In the genomic region with DNA sequence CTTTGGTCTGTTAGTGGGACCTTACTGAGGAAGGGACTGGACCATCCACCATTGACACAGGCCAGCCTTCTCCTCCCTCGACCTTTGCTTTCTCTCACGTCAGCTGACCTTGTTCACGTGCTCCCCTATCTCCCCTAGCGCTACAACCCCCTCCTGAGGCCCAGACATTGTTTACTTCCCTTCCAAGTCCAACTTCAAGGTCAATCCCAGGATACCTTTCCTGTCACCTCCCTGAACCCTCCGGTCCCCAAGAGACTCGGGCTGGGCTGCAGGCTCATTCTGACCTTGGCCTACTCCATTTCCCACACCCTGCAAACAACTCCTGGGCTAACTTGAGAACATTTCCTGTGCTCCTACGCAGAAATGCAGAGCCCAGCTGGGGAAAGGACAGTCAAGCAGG, we compare ENCODE assay signal across 10 mouse cellular contexts.
DNase-seq lines count a peak whose midpoint lies in the region; ATAC-seq and TF ChIP-seq lines count a peak whose summit lies in the region.
"Had no signal": no experiment of that assay in that cellular context is flagged by ENCODE, and none has a peak within 500 bp of the region (broad histone marks: within the 10 kb centered on the region; RNA-seq: fewer than 3 reads in every experiment).

No protein-coding gene starts in this region.

- peak overlapping the region; percentile 67 for H3K27ac ChIP-seq in layer of hippocampus, adult 2 months
- no peak overlapping the region for H3K27ac ChIP-seq in heart, embryonic 11.5 days (ENCODE audit: low read depth, low read length)
- no peak overlapping the region for H3K27ac ChIP-seq in limb, embryonic 11.5 days (replicated peaks; ENCODE audit: low read depth, low read length)
- no peak overlapping the region for H3K27ac ChIP-seq in midbrain, postnatal 0 days (ENCODE audit: low read depth, low read length)
- H3K27ac ChIP-seq: limb, embryonic 15.5 days had no signal

- H3K4me2 ChIP-seq in heart, embryonic 11.5 days = no peak overlapping the region
- H3K4me2 ChIP-seq in limb, embryonic 11.5 days (ENCODE audit: low read depth, severe bottlenecking) = no peak overlapping the region
- no peak overlapping the region for H3K4me2 ChIP-seq in midbrain, postnatal 0 days (ENCODE audit: low read depth, low read length, poor library complexity, severe bottlenecking)
- H3K4me2 ChIP-seq: limb, embryonic 15.5 days had no signal

- no peaks in the 10 kb centered on the region for H3K36me3 ChIP-seq in heart, embryonic 11.5 days (ENCODE audit: control insufficient read depth, insufficient read depth, low read length)
- no peaks in the 10 kb centered on the region for H3K36me3 ChIP-seq in limb, embryonic 11.5 days (ENCODE audit: control insufficient read depth, insufficient read depth, low read length)
- no peaks in the 10 kb centered on the region for H3K36me3 ChIP-seq in midbrain, postnatal 0 days (ENCODE audit: insufficient read depth, low read length)
- H3K36me3 ChIP-seq: limb, embryonic 15.5 days had no signal

- H3K9ac ChIP-seq in heart, embryonic 11.5 days (ENCODE audit: low read depth, low read length) = no peak overlapping the region
- no peak overlapping the region for H3K9ac ChIP-seq in limb, embryonic 11.5 days (ENCODE audit: low read length)
- H3K9ac ChIP-seq in midbrain, postnatal 0 days (replicated peaks; ENCODE audit: low read length, poor library complexity, severe bottlenecking) = no peak overlapping the region
- H3K9ac ChIP-seq: limb, embryonic 15.5 days had no signal

- TF ChIP-seq CTCF in layer of hippocampus, adult 2 months (conservative IDR thresholded peaks at IDR 0.05) = no peak
- TF ChIP-seq CTCF in midbrain, postnatal 0 days (IDR thresholded peaks at IDR 0.05) = no peak

- H3K4me3 ChIP-seq in layer of hippocampus, adult 2 months = no peak overlapping the region
- no peak overlapping the region for H3K4me3 ChIP-seq in heart, embryonic 11.5 days (ENCODE audit: low read depth, low read length)
- H3K4me3 ChIP-seq in limb, embryonic 11.5 days (ENCODE audit: low read depth, low read length) = no peak overlapping the region
- no peak overlapping the region for H3K4me3 ChIP-seq in midbrain, postnatal 0 days (ENCODE audit: low read depth, low read length)
- H3K4me3 ChIP-seq: limb, embryonic 15.5 days had no signal

- no peaks in the 10 kb centered on the region for H3K9me3 ChIP-seq in heart, embryonic 11.5 days (replicated peaks; ENCODE audit: control insufficient read depth, low read length)
- H3K9me3 ChIP-seq in limb, embryonic 11.5 days (ENCODE audit: control insufficient read depth, low read length) = no peaks in the 10 kb centered on the region
- no peaks in the 10 kb centered on the region for H3K9me3 ChIP-seq in midbrain, postnatal 0 days (ENCODE audit: low read length)
- H3K9me3 ChIP-seq: limb, embryonic 15.5 days had no signal

- H3K4me1 ChIP-seq in heart, embryonic 11.5 days (ENCODE audit: control insufficient read depth, insufficient read depth, low read length) = peaks cover 24% of the 10 kb centered on the region
- H3K4me1 ChIP-seq in limb, embryonic 11.5 days (ENCODE audit: control insufficient read depth, insufficient read depth, low read length) = peaks cover 7% of the 10 kb centered on the region; the same call in 1 of the 2 replicates
- H3K4me1 ChIP-seq in midbrain, postnatal 0 days (ENCODE audit: insufficient read depth, low read length) = peaks cover 6% of the 10 kb centered on the region; the same call in 1 of the 2 replicates

- 45% methylated on average over 7 of the region's 7 CpGs for WGBS in heart, embryonic 11.5 days (ENCODE audit: insufficient replicate concordance)
- 72% methylated on average over 7 of the region's 7 CpGs for WGBS in limb, embryonic 11.5 days
- 82% methylated on average over 7 of the region's 7 CpGs for WGBS in midbrain, postnatal 0 days

- H3K27me3 ChIP-seq in heart, embryonic 11.5 days (ENCODE audit: control insufficient read depth, insufficient read depth, low read length) = no peaks in the 10 kb centered on the region
- H3K27me3 ChIP-seq in limb, embryonic 11.5 days (ENCODE audit: control insufficient read depth, insufficient read depth, low read length) = no peaks in the 10 kb centered on the region
- no peaks in the 10 kb centered on the region for H3K27me3 ChIP-seq in midbrain, postnatal 0 days (ENCODE audit: insufficient read depth, low read length)
- H3K27me3 ChIP-seq: CH12.LX; limb, embryonic 15.5 days had no signal

- ATAC-seq in heart, embryonic 11.5 days (replicated peaks; ENCODE audit: insufficient number of reproducible peaks, low FRiP score, low TSS enrichment) = 0 out of 2 replicates have a peak, but pooled peaks have one; percentile 10
- no peak for ATAC-seq in limb, embryonic 11.5 days (ENCODE audit: insufficient number of reproducible peaks, low FRiP score, low TSS enrichment, low read depth)
- no peak for ATAC-seq in inflammation-experienced regulatory T-cells, adult 6 months
- ATAC-seq in midbrain, postnatal 0 days (ENCODE audit: low FRiP score) = no peak

- DNase-seq in layer of hippocampus, adult 2 months (ENCODE audit: low spot score in 2 of 2) = no peak
- DNase-seq in layer of hippocampus, postnatal 25 days (ENCODE audit: extremely low spot score in 1 of 2, low spot score in 1 of 2) = no peak
- DNase-seq in limb, embryonic 11.5 days (ENCODE audit: low spot score) = peak; percentile 23
- DNase-seq in testis, postnatal 14 days (ENCODE audit: low spot score) = peak; percentile 66
- DNase-seq in thymus, postnatal 25 days = no peak
- no peak for DNase-seq in midbrain, postnatal 0 days (ENCODE audit: low spot score)

Comparison
In these comparisons a context has a peak if more than half of its experiments do, and no peak if none do; other contexts are left out.
1. DNase-seq: peak in limb, embryonic 11.5 days (single experiment) and testis, postnatal 14 days (single experiment); none in layer of hippocampus, adult 2 months (0 of 2), layer of hippocampus, postnatal 25 days (0 of 2), thymus, postnatal 25 days (single experiment) and midbrain, postnatal 0 days (single experiment).